Mouse (Mus musculus) G1E (cell line): ENCODE measurements around the gene Timp3. TPM values are rescaled to one million over a fixed set of nuclear protein-coding genes. Genes with fewer than 3 reads are reported as not detected.

Experiments used
- ATAC-seq: 2 replicates; pipeline ENCODE4 v1.8.0; 2016; ENCODE audit warnings: mild to moderate bottlenecking; ENCODE audit not compliant: insufficient number of reproducible peaks, poor library complexity, low FRiP score, severe bottlenecking; ENCODE audit errors: extremely low read depth
- DNase-seq: peaks from one replicate; pipeline ENCODE4 v3.0.0; 2012; ENCODE audit warnings: low spot score
- H3K27me3 ChIP-seq: 2 replicates; pipeline ENCODE4 v1.6.1; 2012; ENCODE audit warnings: mild to moderate bottlenecking, low read length, inconsistent platforms; ENCODE audit not compliant: insufficient read depth
- H3K36me3 ChIP-seq: replicated peaks from 2 replicates; pipeline ENCODE3; 2012; ENCODE audit warnings: mild to moderate bottlenecking, inconsistent platforms
- H3K4me1 ChIP-seq: 2 replicates; pipeline ENCODE4 v1.6.1; 2012; ENCODE audit warnings: low read depth, low read length, inconsistent platforms, mixed read lengths; ENCODE audit not compliant: insufficient read depth
- H3K4me3 ChIP-seq: 2 replicates; pipeline ENCODE4 v1.5.1; 2012; ENCODE audit warnings: low read depth, mild to moderate bottlenecking, inconsistent platforms, low read length, moderate library complexity, mixed read lengths
- H3K9me3 ChIP-seq: replicated peaks from 2 replicates; pipeline ENCODE4 v1.6.1; 2012; ENCODE audit warnings: inconsistent platforms
- CTCF ChIP-seq: IDR thresholded peaks from 2 replicates; pipeline ENCODE4 v1.5.1; 2012; ENCODE audit warnings: low read depth, low read length, inconsistent platforms, mixed read lengths
- GATA1 ChIP-seq: IDR thresholded peaks from 2 replicates; pipeline ENCODE4 v1.6.1; 2012; ENCODE audit warnings: borderline replicate concordance, low read length, inconsistent platforms, mixed read lengths
- GATA2 ChIP-seq: IDR thresholded peaks from 2 replicates; pipeline ENCODE4 v1.6.1; 2012; ENCODE audit warnings: low read depth, low read length, inconsistent platforms, borderline replicate concordance
- POLR2AphosphoS5 ChIP-seq: IDR thresholded peaks from 2 replicates; pipeline ENCODE4 v1.6.1; 2012; ENCODE audit warnings: low read depth, low read length, inconsistent platforms; ENCODE audit not compliant: insufficient replicate concordance
- TAL1 ChIP-seq: conservative IDR thresholded peaks from 2 replicates; pipeline ENCODE4 v1.6.1; 2012; ENCODE audit warnings: low read depth, low read length, inconsistent platforms, mixed read lengths
- polyA plus RNA-seq: library from polyadenylated mRNA; stranded (reverse); fragments of >175 nt; gene quantifications from 2 replicates; pipeline ENCODE4 v1.2.3, GENCODE M21; 2012
- total RNA-seq, 2 experiments: library from RNA; stranded (forward) in 1 of 2; stranded (reverse) in 1 of 2; fragments of 200-1000 nt in 1 of 2; fragments of >200 nt in 1 of 2; fragmentation: Nextera tagmentation in 1 of 2; gene quantifications; 2 replicates each; pipeline ENCODE4 v1.2.3; 2014 to 2017

Timp3 gene
- total and polyA plus RNA-seq, 3 experiments: 15.0 to 110 (median 15.7) TPM

DNA sequence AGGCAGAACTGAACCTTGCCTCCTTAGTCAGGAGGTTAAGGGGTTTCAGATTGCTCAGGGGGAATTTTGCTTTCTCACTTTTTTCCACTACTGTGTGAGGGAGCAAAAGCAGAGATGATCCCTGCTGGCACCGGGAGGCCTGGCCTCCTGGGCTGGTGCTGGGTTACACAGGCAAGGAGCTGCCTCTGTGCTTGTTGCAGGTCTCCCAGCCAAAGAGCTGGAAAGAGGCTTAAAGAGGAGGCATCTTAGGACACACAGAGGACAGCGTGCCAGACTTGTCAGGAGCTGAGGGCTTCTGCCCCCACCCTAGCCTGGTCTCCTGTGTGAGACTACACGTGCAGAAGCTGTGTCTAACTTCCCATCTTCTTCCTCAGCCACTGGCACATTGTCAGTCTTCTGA, 15.3 kb downstream of the Timp3 start:
- Histone ChIP-seq H3K36me3 (peaks cover 73% of the 10 kb centered on the region), H3K27me3 (no peaks in the 10 kb centered on the region), H3K9me3 (no peaks in the 10 kb centered on the region), H3K4me1 (peaks cover 6% of the 10 kb centered on the region; the same call in 1 of the 2 replicates), H3K4me3 (no peak overlapping the region)
- no peak for TF ChIP-seq GATA2
- TF ChIP-seq TAL1: no peak
- no peak for TF ChIP-seq CTCF
- TF ChIP-seq POLR2AphosphoS5: no peak
- no peak for TF ChIP-seq GATA1
- no peak for DNase-seq
- no peak for ATAC-seq

DNA sequence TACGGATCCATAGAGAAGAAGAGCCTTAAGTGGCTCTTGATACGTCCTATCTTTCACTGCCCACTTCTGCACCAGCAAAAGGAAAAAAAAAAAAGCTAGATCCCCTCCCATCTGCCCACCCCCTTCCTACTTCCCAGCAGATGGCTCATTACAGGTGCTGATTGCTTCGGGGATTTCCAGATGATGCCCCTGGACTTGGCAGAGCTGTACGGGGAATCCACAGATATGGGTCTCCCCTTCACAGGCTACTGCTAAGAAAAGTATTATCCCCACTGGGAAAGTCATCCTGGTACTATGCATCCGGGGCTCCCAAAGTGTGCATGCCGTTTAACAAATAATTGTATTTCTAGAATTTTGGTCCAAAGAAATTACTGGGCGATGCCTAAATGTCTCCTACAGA, 17.5 kb downstream of the Timp3 start:
- ATAC-seq (no peak), DNase-seq (no peak)
- no peak for TF ChIP-seq TAL1
- TF ChIP-seq POLR2AphosphoS5: no peak
- no peak for TF ChIP-seq GATA1
- no peak for TF ChIP-seq CTCF
- TF ChIP-seq GATA2: no peak
- H3K9me3 ChIP-seq: no peaks in the 10 kb centered on the region
- H3K27me3 ChIP-seq: no peaks in the 10 kb centered on the region
- H3K36me3 ChIP-seq: peaks cover 83% of the 10 kb centered on the region
- H3K4me3 ChIP-seq: no peak overlapping the region
- H3K4me1 ChIP-seq: peaks cover 4% of the 10 kb centered on the region; the same call in 1 of the 2 replicates

DNA sequence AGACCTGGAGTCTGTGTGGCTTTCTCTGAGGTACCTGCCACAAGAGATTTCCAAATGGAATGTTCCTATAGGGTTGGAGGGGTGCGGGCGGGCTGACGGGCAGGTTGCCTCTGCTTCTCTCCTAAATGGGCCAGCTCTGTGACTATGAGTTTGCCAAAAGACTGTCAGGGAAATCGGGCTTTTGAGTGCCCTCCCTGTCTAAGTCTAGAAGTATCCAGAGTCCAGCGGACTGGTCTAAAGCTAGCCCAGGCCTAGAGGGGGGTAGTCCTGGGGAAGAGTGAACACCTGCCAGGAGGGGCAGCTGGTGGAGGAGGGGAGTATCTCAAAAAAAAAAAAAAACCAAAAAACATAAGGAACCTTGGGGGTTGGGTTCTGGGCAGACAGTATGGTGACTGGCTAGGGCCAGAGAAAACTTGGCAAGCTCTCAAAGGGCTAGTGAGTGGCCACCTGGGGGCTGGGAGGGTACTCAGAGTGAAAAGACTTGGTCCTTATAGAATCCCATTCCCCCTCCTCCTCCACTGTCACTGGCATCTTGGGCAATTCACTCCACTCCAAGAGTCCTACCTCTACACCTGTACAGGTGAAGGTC, 18.5 kb downstream of the Timp3 start:
- H3K9me3 ChIP-seq: no peaks in the 10 kb centered on the region
- no peak for DNase-seq
- H3K36me3 ChIP-seq: peaks cover 85% of the 10 kb centered on the region
- no peaks in the 10 kb centered on the region for H3K27me3 ChIP-seq
- H3K4me1 ChIP-seq: peaks cover 5% of the 10 kb centered on the region; the same call in 1 of the 2 replicates
- TF ChIP-seq CTCF: no peak
- no peak for TF ChIP-seq TAL1
- TF ChIP-seq POLR2AphosphoS5: no peak
- TF ChIP-seq GATA2: no peak
- no peak for TF ChIP-seq GATA1
- no peak overlapping the region for H3K4me3 ChIP-seq
- no peak for ATAC-seq

DNA sequence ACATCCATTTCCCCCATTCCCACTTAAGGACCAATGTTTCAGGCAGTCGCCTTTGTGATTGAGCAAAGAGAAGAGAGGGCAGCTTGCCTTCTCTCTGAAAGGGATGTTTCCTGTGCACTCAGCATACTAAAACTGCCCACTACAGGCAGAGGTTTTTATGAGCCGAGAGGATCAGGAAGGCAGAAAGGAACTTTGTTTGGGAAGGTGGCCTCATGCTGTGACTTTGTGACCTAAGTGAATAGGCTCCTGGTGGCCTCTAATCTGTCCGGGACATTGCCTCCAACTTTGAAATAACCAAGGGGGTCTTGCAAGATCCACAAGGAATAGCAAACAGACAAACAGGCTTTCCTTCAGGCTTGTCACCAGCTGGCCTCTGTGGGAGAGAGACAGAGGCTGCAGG, 19.4 kb downstream of the Timp3 start:
- H3K27me3 ChIP-seq: no peaks in the 10 kb centered on the region
- DNase-seq (no peak), ATAC-seq (no peak)
- H3K4me3 ChIP-seq: no peak overlapping the region
- TF ChIP-seq TAL1 (no peak), CTCF (no peak), POLR2AphosphoS5 (no peak), GATA2 (no peak), GATA1 (no peak)
- 0 out of 2 replicates have a peak, but pooled peaks cover 5% of the 10 kb centered on the region for H3K4me1 ChIP-seq
- H3K9me3 ChIP-seq: no peaks in the 10 kb centered on the region
- H3K36me3 ChIP-seq: peaks cover 83% of the 10 kb centered on the region

DNA sequence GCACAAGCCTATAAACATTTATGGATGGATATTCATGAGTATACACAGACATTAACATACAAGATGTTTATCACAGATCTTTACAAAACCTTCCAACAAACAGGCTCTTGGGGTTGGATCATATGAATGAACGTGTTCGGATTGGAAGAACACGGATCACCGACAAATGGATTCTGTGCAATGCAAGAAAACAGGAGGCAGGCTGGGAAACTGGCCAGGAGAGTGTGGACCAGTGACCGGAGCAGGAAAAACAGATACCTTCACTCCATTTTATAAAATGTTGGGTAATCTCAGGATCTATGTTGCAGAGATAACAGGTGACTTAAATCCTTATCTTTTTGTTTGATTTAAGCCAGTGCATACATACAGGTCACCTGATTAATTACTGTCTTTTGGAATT, 20.0 kb downstream of the Timp3 start:
- Histone ChIP-seq H3K9me3 (no peaks in the 10 kb centered on the region), H3K27me3 (no peaks in the 10 kb centered on the region), H3K4me1 (0 out of 2 replicates have a peak, but pooled peaks cover 5% of the 10 kb centered on the region), H3K36me3 (peaks cover 77% of the 10 kb centered on the region), H3K4me3 (no peak overlapping the region)
- TF ChIP-seq GATA1: no peak
- no peak for TF ChIP-seq TAL1
- TF ChIP-seq POLR2AphosphoS5: no peak
- no peak for TF ChIP-seq CTCF
- TF ChIP-seq GATA2: no peak
- DNase-seq (no peak), ATAC-seq (no peak)

DNA sequence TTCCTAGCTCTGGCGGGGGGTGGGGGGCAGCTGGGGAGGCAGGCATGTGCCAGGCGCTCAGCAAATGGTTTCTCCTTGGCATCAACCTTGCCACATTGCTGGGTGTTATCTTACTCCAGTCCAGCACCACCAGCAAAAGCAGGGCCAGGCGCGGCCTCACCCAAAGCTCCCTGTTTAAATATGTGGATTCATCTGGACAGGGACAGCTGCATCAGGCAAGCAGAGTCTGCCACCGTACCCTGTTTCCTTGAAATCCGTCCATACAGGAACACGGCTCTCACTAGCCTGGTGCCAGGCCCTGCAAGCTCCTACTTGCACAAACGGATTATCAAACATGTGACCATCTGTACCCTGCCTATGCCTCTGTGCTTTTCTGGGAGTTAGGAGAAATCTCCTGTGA, 21.0 kb downstream of the Timp3 start:
- ATAC-seq: no peak

More for the DNA sequence above, 21.0 kb downstream of the Timp3 start:
- Histone ChIP-seq H3K4me3 (no peak overlapping the region), H3K27me3 (no peaks in the 10 kb centered on the region), H3K9me3 (peaks cover 3% of the 10 kb centered on the region; the same call in 1 of the 2 replicates), H3K4me1 (peaks cover 9% of the 10 kb centered on the region; the same call in 1 of the 2 replicates), H3K36me3 (peaks cover 74% of the 10 kb centered on the region)
- no peak for DNase-seq
- TF ChIP-seq TAL1 (no peak), GATA2 (no peak), POLR2AphosphoS5 (no peak), GATA1 (no peak), CTCF (no peak)
